Mouse (Mus musculus) adrenal gland, postnatal 25 days (tissue): ENCODE data around the gene Krtap3-3. TPM values are rescaled to one million over a fixed set of nuclear protein-coding genes. Genes with fewer than 3 reads are reported as not detected.
A peak's percentile ranks its signal among the peaks of the same experiment; 100 is the strongest.
"Not testable (repeated sequence)": the region's sequence is repeated elsewhere in the genome, so short reads cannot be mapped to it uniquely, and the experiment has no call there.

Experiments
- DNase-seq: peaks from one replicate; pipeline ENCODE4 v3.0.0; 2021; ENCODE audit warnings: mixed read lengths
- long read RNA-seq: library from polyadenylated mRNA; stranded (forward); transcript quantifications from one replicate; pipeline ENCODE4 v2.0.0, GENCODE M21; 2021
- total RNA-seq: library from RNA; stranded (reverse); gene quantifications from 2 replicates; pipeline ENCODE4 v1.2.3, GENCODE M21; 2021

Gene Krtap3-3
- total RNA-seq = not detected in 2 replicates
- long read RNA-seq = 0 reads

DNA sequence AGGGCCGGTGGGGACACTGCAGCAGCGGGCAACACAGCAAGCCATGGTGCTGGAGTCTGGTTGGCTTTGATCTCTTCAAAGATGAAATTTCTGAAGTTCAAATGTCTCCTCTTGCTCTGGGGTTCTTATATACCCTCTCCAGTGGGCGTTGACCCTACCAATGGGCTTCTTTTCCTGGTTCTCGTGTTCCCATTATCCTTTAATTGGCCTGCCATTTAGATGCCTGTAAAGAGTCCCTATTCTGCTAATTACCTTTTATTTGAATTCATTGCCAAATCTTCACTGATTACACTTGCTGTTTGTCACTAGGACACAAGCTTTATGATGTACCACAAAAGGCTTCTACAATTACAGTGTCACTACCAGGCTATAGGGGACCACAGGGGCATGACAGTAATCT is at the start of gene Krtap3-3:
Gene Krtap3-3, minus strand, starts transcription at position 101 of the 400 bp plus-strand sequence.
- DNase-seq = no peak

DNA sequence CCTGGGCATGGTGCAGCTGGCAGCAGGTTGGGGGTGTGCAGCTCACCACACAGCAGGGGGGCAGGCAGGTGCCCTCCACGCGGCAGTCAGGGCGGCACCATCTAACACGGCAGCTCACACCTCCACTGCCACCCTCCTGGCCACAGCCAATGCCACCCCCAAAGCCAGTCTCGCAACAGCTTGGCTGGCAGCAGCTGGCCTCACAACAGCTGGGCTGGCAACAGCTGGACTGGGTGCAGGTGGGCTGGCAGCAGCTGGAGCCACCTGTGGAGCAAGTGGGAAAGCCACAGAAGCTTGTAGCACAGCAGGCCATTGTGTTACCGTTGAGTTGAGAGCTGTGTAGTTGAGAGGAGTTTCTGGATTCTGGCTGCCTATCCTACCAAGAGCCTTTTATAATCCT is 47.1 kb upstream of the Krtap3-3 start, which contains the start of gene Krtap9-3:
Gene Krtap9-3, minus strand, starts transcription at position 364 of the 400 bp plus-strand sequence.
- not testable (repeated sequence) for DNase-seq

DNA sequence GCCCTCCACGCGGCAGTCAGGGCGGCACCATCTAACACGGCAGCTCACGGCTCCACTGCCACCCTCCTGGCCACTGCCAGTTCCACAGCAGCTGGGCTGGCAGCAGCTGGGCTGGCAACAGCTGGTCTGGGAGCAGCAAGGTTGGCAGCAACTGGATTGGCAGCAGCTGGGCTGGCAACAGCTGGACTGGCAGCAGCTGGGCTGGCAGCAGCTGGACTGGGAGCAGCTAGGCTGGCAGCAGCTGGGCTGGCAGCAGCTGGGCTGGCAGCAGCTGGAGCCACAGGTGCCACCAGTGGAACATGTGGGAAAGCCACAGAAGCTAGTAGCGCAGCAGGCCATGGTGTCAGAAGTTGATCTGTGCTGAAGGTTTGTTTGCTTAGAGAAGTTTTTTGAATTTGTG is 40.3 kb upstream of the Krtap3-3 start, which contains the start of gene Krtap1-3:
Gene Krtap1-3, minus strand, starts transcription at position 359 of the 400 bp plus-strand sequence.
- DNase-seq = no peak

DNA sequence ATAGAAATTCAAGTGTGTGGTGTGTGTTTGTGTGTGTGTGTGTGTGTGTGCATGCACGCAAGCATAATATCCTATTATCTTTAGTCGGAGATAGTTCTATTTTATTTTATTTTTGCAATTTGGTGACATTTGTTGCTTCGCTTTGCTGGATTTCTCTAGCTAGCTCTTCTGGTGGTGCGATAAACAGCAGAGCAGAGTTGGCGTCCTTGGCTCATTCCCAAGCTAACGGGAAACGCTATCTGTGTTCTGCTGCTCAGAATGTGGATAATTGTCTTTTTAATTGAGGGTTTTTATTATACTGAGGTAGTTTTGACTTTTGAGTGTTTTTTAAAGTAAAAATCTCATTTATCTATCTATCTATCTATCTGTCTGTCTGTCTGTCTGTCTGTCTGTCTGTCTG is 34.4 kb upstream of the Krtap3-3 start:
- no peak for DNase-seq

DNA sequence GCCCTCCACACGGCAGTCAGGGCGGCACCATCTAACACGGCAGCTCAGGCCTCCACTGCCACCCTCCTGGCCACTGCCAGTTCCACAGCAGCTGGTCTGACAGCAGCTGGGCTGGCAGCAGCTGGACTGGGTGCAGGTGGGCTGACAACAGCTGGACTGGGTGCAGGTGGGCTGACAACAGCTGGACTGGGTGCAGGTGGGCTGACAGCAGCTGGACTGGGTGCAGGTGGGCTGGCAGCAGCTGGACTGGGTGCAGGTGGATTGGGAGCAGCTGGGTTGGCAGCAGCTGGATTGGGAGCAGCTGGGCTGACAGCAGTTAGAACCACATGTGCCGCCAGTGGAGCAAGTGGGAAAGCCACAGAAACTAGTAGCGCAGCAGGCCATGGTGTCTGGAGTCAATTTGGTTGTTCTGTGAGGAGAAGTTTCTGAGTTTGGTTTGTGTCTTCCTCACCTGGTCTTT is 32.6 kb upstream of the Krtap3-3 start, which contains the start of gene Krtap1-4:
Gene Krtap1-4, minus strand, starts transcription at position 410 of the 460 bp plus-strand sequence.
- DNase-seq = no peak

DNA sequence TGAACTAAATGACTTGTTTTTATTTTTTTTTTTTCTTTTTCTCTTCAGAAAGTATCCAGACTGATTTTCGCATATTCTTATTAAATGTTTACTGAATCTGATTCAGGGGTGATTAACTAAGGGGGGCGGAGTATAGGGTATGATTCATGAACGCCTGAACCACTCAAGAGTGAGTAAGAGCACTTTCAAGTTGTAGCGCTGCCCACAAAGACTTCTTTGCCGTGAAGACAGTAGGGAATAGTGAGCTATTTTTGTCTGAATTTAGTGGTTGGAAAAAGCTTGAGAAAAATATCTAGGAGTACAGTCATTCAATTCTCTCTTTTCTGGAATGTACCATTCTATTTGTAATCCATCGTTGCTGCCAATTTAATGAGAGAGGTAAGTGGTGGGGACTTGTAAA is 30.9 kb upstream of the Krtap3-3 start:
- no peak for DNase-seq

DNA sequence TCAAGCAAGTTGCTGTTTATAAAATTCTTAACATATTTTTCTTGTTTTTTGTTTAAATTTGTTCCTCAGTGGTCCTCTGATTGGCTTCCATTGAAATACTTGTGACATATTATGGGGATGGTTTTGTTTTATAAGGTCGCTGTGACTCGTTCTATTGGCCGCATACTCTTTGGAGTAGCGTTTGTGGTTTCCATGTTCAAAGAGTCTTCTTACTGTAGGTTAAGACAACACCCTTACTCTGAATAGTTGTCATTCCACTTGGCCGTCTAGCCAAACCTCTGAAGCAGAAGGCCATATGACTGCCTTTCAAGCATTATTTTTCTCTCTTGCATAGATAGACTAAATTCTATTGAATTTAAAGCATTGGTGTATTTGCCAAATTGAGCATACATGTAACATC is 30.4 kb upstream of the Krtap3-3 start:
- DNase-seq = no peak

DNA sequence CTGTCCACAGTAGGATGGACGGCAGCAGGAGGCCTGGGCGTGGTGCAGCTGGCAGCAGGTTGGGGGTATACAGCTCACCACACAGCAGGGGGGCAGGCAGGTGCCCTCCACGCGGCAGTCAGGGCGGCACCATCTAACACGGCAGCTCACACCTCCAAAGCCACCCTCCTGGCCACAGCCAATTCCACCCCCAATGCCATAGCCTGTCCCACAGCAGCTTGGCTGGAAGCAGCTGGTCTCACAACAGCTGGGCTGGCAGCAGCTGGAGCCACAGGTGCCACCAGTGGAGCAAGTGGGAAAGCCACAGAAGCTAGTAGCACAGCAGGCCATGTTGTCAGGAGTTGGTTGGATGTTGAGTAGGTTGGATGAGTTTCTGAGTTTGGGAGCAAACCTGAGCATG is 30.0 kb upstream of the Krtap3-3 start, which contains the start of gene Krtap1-5:
Gene Krtap1-5, minus strand, starts transcription at position 381 of the 400 bp plus-strand sequence.
- DNase-seq = no peak

DNA sequence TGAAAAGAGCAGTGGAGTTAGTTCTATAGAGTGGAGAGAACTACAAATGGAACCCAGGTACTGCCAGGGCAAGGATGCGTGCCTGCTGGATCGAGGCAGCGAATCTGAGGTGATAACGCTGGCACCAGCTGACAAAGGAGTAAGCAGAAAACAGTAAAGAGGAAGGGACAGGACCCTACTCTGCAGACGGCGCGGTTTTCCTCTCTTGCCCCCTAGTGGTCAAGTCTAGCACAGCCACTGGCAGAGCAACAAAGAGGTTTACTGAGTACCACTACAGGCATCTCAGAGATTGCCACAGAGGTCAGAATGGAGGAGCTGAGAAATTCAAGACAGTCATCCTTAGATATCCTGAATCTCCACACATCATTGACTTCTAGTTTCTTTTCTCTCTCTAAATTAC is 23.4 kb upstream of the Krtap3-3 start:
- DNase-seq = peak; percentile 72

DNA sequence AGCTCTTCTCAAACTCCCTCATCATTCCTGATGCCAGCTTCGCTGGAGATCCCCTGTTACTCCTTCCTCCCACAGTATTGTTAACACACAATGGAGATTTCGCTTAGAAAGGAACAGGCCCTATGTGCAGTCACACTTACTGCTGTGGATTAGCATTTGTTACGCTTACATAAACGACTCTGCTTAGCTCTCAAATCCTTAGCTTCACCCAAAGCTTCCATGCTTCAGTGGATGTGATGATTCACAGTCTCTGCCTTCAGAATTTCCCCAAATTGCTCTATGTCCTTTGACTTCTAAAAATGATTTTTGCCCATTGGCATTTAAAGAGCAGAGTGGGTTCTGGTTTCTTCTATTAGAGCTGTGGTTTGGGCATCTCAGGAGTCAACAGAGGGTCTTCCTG is 22.5 kb upstream of the Krtap3-3 start:
- DNase-seq = no peak

DNA sequence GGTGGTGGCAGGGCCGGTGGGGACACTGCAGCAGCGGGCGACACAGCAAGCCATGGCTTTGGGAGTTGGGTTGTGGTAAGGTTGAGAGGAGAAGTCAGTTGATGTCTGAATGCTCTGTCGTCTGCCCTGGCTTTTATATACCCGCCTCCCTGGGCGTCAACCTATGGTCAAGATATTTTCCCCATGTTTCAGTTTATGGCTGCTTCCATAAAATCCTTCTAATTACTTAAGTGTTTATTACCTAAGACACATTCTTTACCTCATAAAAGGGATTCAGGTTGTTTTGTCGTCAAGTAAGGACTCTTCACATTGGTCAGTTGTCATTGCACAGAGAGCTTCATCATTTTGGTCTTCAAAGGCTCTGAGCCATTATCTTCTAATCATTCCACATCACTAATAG is 15.9 kb upstream of the Krtap3-3 start, which contains the start of gene Krtap3-1:
Gene Krtap3-1, minus strand, starts transcription at position 101 of the 400 bp plus-strand sequence.
- no peak for DNase-seq

DNA sequence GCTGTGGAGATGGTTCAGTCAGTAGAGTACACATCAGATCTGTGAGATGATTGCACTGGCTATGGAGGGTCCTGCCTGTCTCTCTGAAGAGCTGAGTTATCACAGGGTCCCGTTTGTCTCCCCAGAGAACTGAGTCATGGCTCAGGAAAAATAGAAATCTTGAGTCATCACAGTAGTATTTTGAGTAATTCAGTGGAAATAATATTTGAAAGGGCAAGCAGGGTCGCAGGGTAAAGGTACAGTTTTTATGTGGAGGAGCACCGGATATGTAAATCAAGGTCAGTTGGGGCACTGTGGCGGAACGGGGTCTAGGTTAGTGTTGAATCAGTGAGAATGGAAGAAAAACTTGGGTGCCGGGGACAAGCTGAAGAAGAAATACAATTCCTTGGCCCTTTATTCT is 11.9 kb upstream of the Krtap3-3 start:
- DNase-seq = no peak

DNA sequence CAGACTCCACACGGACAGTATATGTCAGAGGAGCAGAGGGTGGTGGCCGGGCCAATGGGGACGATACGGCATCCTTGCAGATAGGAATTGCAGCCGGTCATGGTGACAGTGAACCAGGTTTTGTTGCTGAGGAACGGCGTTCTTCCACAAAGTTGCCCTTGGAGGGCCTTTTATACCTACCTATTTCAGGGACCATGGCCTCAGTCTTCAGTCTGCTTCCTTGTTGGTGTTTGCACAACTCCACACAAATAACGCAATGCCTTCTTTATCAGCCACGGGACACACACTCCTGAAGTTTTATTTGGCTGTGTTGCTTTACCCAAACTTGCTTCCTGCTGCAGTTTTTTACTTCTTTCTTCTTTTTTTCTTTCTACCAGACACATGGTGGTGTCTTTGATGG is 8.7 kb upstream of the Krtap3-3 start, which contains the start of gene Gm11939:
Gene Gm11939, minus strand, starts transcription at position 101 of the 400 bp plus-strand sequence.
- no peak for DNase-seq

DNA sequence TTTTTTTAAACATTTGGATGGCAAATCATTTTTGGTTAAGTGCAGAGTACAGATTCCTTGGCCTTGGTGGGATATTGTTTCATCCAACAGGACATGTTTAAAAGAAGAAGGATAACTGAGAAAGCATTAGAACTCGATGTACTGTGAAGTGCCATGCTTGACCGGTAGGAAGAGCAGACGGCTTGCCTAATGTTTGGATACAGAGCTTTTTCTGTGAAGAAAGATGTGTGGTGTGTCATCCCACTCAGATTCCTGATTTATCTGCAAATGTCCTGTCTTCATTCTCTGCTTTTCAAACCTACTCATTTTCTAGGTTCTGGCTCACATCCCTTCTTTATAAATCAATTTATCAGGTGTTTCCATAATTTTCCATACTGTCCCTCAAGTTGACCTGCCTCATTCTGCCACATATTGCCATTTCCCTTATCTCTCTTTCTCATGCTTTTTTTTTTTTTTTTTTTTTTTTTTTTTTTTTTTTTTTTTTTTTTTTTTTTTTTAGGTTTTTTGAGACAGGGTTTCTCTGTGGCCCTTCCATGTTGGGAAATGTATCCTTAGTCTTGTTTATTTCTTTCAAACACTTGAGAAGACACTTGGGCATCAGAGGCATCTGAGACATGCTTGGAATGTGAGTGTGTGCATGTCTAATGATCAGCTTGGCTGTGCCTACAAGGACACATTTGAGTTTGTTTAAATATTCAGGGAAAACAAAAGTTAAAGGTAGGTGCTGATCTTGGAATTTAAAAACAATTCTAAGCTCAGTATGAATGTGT is 7.5 kb upstream of the Krtap3-3 start:
- no peak for DNase-seq

DNA sequence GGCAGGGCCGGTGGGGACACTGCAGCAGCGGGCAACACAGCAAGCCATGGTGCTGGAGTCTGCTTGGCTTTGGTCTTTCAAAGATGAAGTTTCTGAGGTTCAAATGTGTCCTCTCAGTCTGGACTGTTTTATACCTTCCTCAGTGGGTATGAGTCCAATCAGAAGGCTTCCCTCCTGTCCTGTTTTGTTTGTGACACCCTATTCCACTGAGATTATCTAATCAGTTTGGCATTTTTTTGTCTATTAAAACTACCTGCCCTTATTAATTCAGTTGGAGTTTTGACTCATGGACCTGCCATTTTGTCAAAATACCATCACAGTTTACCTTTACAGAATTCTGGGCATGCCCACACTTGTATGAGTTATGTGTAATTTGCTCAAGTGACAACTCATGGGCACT is 6.1 kb upstream of the Krtap3-3 start, which contains the start of gene Krtap3-2:
Gene Krtap3-2, minus strand, starts transcription at position 101 of the 400 bp plus-strand sequence.
- no peak for DNase-seq

DNA sequence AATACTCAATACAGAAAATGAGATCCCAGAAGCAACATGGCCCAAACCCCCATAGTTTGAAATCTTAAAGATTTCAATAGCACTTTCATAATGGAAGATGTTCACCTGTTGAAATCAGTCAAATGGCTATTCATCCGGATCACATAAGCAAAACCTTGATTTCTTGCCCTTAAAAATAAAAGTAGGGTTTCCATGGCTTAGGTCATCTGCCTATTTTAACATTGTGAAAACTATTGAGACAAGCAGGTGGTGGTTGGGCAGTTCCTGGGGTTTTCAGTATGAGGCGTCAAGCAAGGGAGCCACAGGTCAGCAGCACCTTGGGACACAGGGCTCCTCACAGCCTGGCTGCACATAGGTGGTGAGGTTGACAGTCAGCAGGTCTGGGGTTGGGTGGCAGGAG is 5.5 kb upstream of the Krtap3-3 start:
- DNase-seq = no peak

DNA sequence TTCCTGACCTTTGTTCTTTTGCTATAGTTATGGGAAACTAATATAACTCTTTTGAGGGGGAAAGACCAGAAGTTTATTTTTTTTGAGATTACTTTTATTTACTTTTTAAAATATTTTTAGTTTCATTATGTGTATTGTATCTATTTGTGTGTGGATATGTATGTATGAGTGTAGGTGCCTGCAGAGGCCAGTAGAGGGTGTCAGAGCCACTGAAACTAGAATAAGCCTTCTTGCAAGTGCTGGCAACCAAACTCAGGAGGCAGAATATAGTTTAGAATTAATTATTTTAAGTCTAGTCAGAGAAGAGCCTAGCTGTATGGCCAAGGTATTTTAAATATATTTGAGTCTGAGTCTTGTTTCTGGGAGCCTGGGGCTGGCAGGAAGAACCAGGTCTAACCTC is 2.8 kb downstream of the Krtap3-3 start:
- DNase-seq = no peak

DNA sequence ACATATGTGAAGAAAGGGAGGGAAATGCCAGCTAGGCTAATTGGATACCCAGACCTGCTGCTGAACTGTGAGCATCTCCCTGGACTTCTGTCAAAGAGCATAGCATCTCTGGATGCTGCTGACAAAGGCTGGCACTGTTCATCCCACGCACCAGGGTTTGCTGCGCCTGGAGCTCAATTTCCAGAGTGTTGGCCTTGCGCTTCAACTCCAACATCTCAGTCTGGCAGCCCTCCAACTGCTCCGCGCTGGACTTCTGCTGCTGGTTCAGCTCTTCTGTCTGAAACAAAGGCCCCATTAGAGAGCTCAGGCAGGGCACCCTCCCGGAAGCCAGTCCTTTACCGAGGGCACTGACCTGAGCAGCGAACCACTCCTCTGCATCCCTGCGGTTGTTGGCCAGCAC is 10.9 kb downstream of the Krtap3-3 start:
- peak; percentile 21 for DNase-seq

DNA sequence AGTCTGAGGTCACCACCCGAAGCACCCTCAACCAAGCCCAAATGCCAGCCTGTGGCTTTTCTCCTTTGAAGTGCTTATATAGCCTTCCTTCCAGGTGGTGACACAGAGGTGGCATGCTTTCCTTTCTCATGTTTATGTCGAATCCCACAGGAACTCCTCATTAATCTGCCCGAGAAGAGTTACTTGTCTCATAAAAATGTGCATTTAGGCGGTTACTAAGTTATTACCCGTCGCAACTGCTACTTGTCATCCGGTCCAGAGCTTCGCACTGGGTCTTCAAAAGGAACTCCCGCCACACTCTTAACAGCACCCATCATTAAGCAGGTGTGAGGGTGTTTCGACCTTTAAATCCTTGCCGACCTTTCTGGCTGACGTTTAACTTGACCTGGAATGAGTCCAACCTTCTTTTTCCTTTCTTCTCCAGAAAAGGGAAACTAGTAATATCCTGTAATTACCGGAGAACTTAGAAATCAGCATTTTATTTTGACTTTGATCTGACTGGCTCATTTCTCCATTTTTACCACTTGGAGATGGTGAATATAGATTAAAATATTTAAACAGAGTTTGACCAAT is 29.3 kb downstream of the Krtap3-3 start, which contains the start of gene Krt39:
Gene Krt39, minus strand, starts transcription at position 51 of the 573 bp plus-strand sequence.
- DNase-seq = no peak

DNA sequence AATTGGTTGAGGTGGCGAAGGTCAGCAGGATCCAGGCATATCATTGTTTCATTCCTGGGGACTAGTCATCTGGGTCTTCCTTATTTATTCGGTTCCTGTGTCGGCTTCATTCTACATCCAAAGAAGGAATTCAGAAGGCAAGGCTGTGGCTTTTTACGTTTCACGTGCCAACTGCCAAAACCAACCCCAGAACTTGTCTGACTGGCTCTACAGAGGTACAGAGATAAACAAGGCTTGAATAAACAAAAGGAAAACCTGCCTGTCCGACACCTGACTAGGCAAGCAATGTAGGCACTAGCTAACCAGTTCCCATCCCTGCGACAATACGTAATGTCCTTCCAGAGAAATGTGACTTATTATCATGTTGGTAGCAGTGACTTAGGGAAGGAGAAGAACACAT is 36.6 kb downstream of the Krtap3-3 start:
- DNase-seq = no peak
